Mouse (Mus musculus) large intestine, adult 2 months (tissue): ENCODE data around the gene Ltb. TPM values are rescaled to one million over a fixed set of nuclear protein-coding genes. Genes with fewer than 3 reads are reported as not detected.
"Not testable (repeated sequence)": the region's sequence is repeated elsewhere in the genome, so short reads cannot be mapped to it uniquely, and the experiment has no call there.

Experiments used
- DNase-seq: peaks from one replicate; pipeline ENCODE4 v3.0.0-alpha.2; 2012; ENCODE audit warnings: low read depth, low spot score
- WGBS: fragments of 180-500 bp; shearing (Covaris S2); methylation state at CpG from one replicate; pipeline ENCODE4 v1.1.7; 2018; 5-methylcytosine and 5-hydroxymethylcytosine counted together
- polyA plus RNA-seq: library from polyadenylated mRNA; depleted of rRNA; stranded (reverse); fragments of >200 nt; gene quantifications from 2 replicates; pipeline ENCODE4 v1.2.3, GENCODE M21; 2012

Ltb gene
- polyA plus RNA-seq, 1 experiment, result 35.1 TPM

DNA sequence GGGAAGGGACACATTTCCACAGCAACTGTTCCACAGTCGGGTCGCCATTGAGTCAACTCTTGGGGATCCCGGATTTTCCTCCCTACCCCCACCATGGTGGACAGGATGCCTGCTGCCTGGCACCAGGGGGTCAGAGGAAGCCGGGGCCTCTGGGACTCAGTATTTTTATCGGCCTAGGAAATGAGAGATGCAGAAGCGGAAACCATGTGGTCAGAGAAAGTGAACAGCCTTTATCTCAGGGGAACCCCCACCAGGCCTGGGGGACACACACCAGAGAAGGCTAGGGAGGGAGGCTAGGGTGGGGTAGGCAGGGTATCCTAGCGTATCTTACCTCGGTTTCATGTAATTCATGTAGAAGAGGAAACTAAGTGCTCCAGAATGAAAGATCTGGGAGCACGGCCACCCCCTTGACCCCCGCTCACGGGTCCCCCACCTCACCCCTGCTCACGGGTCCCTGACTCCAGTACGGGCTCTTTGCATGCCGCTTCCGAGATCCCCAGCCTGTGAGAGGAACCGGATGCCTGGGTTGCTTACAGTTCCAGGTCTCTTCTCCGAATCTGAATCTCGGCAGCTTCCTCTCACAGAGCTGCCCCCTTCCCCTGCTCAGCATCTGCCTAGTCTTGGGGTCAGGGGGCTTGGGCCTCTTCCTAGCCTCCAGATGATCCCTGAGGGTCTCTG, 24.4 kb downstream of the Ltb start:
- no peak for DNase-seq
- 83% methylated on average over 18 of the region's 18 CpGs for WGBS

DNA sequence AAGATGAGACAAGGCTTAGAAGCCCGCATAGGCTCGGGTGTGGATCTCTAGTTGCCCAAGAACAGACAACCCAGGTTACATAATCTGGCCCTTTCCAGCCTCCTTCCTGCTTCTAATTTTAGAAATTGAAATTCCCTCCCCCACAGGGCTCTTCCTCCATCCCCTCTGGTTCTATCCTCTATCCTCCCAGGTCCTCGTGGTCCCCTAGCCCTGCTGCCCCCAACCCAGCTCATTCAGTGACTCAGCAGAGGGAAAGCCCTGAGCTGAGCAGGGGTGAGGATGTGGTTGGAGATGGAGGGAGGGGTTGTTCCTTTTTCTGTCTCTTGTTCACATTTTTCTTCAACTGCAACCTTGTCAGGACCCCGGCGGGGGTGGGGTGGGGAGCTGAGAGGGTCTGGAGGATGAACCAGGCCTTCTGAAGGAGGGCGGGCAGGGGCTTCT, 25.4 kb downstream of the Ltb start:
- 65% methylated on average over 6 of the region's 6 CpGs for WGBS
- no peak for DNase-seq

DNA sequence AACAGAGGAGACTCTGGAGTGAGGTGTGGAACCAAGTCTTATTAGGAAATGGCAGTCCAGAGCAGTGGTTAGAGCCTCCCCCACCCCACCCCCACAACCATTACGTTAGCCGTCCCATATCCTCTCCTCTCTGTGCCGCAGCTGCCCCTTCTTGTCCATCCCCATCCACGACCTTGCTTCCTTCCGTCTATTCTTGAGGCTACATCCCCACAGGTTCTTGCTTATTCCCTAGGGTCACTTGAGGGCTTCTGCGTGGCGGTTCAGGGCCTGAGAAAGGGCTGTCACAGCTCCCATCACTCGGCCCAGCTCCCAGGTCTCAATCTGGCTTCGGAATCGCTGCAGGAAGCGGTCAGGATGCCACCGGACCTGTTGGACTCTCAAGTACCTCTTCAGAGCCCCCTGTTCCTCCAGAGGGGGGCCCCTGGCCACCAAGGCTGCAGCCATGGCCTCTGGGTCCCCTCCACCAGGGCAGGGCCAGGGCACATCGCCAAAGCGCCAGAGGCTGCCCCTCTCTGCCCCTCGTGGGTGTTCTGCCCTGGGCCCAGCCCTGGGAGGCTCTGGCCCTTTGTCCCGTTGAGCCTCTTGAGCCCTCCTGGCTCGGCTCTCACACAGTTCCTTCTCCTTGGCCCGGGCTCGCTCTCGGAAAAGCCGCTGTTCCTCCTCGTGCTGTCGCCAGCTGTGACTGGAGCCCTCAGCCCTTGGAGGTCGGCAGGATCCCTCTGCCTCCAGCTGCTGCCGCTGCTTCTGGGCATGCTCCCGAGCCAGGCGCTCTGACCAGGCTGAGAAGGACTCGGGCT, 26.1 kb downstream of the Ltb start, which contains the start of gene Gm16181:
Gene Gm16181 (plus strand): TSS at position 679 of the 797 bp plus-strand sequence.
- DNase-seq, result no peak
- 70% methylated on average over 28 of the region's 28 CpGs for WGBS

DNA sequence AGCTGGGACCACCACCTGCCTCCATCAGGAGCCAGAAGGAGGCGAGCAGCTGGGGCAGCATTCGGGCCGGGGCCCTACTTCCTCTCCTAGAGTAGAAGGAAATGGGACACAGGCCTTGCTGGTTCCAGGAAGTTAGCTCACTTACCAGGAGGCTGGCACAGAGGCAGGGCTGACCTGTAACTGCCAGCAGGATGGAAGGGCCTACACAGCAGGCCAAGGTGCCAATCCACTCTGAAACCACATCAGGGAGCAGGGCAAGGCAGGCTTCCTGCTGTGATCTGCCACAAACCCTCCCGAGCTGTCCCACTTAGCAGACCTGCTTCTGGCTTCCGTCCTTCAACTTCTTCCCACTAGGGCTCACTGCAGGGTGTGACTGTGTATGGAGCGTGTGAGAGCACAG, 28.1 kb downstream of the Ltb start:
- WGBS, result 56% methylated on average over 6 of the region's 6 CpGs
- no peak for DNase-seq

DNA sequence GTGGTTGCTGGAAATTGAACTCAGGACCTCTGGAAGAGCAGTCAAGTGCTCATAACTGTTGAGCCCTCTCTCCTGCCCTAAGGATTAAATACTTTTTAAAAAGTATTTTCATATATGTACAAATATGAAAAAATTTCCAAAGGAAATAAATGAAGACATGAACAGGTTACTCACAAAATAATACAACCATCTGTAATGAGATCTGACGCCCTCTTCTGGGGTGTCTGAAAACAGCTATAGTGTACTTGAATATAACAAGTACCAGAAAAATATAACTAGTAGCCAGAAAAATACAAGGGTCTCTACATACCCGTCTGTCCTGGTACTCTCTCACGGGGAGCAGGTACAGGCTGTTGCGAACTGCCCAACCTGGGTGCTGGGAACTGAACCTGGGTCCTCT, 30.4 kb downstream of the Ltb start:
- 94% methylated on average over 4 of the region's 4 CpGs for WGBS
- DNase-seq, result no peak

DNA sequence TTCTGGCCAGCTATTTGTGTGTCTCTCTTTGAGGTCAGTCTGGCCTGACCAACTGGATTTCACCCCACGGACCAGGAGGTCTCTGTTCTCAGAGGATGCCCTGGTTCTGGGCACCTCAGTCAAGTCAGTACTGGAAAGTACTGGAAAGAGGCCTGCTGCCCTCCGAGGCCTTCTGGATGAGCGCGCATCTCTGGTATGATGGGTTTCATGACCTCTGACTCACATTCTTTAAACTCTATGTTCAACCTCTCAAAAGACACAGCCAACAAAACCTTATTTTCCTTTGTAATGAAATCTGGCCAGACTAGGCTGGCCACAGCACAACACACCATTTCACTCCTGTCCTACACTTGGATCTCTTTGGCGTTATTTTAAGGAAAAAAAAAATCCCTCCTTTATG, 31.2 kb downstream of the Ltb start:
- 85% methylated on average over 5 of the region's 5 CpGs for WGBS
- no peak for DNase-seq

DNA sequence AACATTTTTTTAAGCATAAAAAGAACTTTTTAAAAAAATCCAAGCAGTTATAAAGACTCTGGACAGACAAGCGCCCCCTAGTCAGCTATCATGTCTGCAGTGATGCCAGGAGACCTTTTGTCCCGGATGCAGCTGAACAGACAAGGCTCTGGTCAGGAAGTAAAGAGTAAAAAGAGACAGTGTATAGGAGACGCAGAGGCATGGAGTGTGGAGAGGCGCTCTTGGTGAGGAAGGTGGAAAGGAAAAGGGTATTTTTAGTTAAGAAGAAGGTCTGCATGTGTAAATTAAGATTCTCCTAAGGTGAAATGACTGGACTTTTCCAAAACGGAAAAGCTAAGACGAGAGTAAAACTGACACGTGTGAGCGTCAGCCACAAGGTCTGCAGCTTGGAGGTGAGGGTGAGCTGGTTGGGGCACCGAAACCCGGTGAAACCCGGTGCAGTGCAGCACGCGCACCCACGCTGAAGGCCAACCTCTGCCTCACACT, 32.4 kb downstream of the Ltb start:
- 81% methylated on average over 14 of the region's 14 CpGs for WGBS
- DNase-seq, result no peak

DNA sequence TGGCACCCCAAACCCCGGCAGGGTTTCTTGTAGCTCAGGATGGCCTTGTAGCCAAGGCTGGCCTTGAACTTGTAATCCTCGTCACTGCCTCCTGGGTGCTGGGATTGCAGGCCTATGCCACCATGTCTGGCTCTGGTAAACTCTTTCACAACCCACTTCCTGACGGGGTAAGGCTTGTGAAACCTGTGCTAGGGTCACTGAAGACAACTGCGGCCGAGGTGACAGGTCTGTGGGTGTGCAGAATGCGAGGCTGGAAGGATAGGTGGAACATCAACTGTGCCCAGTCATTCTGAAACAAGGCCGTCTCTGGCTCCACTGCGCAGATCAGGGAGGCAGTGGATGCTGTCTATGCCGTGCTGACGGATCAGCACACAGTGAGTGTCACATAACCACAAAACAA, 36.8 kb downstream of the Ltb start:
- DNase-seq, result no peak
- WGBS, result 86% methylated on average over 10 of the region's 10 CpGs

DNA sequence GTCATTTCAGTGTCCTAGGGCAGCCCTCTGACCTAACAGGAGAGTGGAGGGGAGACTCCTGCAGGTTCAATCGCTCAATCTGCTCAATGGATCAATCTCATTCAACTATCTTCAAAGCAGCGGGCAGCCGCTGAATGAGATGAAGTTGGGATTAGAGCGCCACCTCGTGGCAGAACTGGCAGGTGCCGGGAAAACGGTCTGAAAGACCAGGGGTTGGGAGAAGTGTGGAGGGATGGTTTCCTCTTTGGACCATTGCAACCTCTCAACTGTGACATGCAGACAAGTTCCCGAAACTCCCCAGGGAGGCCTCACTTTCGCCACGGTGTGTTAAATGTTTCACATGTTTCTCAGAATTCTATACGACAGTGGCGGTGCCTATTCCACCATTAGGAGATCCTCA, 37.8 kb downstream of the Ltb start:
- WGBS, result 12% methylated on average over 12 of the region's 12 CpGs
- no peak for DNase-seq

DNA sequence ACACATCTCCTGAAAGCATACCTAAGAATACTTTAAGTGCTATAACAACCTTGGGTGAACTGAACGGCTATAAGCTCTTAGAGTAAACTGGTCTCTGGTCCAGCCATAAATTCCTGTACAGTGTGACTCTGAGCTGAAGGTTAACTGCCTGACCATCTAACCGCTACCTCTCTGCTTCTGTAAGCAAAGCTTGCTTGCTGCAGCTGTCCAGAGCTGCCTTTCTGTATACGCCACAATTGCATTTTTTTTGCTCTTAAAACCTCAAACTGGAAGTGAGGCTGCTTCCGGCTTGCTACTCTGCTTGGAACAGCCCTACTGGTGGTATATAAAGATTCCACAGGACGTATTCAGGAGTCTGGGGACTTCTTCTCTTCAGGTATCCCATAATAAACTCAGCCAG, 38.4 kb downstream of the Ltb start:
- WGBS, result 54% methylated on average over 5 of the region's 5 CpGs
- DNase-seq, result no peak

DNA sequence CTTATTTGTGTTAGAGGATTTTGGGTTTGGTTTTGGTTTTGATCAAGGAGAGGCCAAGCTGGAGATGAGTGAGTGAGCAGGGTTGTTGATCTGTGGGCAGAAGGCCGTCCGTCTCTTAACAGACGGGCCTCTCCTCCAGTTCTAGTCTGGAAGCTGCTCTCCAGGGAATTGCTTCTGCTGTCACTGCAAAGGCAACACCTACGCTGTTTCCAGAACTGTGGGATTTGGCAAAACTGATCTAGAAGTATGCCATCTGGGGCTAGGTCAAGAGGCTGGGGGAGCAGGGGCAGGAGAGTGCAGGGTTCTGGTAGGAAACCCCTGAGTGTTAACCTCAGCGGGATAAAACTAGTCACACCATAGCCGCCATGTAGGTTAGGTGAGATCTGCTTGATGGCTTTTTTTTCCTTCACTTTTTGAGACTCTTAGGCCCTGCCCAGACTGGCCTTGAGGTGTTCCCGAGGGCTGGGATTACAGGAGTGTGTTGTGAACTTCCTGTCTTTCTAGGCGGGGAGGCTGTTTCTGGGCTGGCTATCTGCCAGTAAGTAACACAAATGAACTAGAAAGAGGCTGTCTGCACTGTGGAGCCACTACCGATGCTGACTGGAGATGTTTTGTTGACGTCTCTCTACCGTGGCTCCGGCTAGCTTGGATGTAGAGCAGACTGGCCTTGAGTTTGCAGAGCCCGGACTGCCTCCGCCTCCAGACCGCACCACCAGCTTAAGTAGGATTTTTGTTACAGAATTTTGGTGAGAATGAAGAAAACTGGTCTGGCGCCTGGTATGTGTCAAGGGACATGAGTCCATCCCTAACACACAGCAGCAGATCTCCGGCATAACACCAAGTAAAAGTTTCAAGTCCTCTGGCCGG, 39.1 kb downstream of the Ltb start, which contains the start of gene Atp6v1g2:
Gene Atp6v1g2 (plus strand): TSS at position 547 of the 867 bp plus-strand sequence.
- DNase-seq, result no peak
- WGBS, result 15% methylated on average over 18 of the region's 18 CpGs

DNA sequence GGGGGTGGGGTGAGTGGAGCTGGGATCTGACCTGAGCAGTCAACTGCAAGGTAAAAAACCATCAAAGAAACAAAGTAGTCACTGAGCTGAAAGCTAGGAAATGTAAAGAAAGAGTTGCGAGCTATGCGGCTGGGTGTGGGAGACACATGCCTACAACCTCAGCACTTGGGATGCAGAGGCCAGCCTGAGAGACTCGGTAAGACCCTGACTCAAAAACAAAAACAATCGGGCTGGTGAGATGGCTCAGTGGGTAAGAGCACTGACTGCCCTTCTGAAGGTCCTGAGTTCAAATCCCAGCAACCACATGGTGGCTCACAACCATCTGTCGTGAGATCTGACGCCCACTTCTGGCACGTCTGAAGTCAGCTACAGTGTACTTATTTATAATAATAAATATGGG, 39.9 kb downstream of the Ltb start:
- WGBS, result 38% methylated on average over 7 of the region's 7 CpGs
- not testable (repeated sequence) for DNase-seq

DNA sequence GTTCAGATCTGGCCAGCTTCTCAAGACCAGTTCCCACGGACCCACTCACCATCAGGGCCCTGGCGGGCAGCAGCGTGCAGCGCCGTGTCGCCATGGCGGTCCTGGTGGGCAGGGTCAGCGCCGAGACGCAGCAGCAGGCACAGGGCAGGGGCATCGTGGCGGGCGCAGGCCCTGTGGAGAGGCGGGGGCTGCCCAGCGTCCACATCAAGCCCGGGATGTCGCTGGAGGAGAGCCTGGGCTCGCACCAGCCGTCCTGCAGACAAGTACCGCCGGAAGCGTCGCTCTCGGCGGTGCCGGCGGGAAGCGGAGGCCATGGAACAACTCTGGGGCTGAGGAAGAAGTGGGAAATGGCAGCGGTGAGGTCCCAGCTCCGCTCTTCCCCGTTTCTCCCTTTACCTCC, 40.7 kb downstream of the Ltb start:
- 2% methylated on average over 31 of the region's 31 CpGs for WGBS
- DNase-seq, result no peak

DNA sequence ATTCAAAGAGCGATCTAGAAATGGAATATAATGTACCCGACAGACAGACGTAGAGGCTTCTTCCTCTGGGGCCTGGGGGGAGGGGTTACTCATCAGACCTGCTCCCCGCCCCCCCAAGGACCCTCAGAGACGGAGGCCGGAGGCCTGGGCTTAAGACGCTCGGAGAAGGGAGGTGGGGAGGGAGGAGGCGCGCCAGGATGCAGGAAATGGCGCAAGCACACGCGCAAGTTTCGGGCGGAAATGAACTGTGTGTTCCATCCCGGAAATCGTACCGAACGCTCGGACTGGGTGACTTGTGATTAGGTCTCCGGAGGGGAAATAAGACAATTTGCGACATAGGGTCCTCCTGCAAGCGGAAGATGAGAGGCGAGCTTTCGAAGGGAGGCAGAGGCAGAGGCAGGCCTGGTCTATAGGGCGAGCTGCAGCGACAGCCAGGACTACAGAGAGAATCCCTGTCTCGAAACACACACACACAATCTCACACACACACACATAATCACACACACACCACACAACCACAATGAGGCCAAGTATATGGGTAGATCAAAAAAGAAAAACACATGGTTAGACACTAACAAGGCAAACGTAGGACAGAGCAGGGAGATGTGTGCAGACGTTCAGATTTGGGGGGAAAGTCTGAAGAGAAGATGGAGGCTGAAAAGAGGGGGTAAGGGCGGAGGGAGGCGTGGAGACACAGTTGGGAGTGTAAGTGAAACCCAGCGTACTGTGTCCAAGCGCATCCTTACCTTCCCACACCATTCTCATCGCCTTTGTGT, 41.6 kb downstream of the Ltb start, which contains the start of gene Nfkbil1:
Gene Nfkbil1 (minus strand): TSS at position 179 of the 776 bp plus-strand sequence.
- under 1% methylated on average over 35 of the region's 35 CpGs for WGBS
- peak; percentile 88 for DNase-seq

DNA sequence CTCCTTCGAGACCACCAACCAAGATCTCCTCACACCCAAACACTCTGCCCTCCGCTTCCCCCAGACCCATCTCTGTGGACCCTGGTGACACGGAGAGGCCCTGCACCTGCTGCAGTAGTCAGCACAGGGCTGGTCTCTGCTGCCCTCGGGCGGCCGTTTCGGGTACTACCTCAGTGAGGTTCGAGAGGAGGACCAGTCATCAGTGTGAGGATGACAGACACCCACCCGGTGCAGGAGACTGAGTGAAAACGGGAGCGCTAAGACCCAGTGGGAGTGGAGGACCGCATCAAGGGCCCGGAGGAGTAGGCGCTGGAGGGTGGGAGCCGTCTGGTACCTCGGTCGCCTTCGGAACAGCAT, 42.1 kb downstream of the Ltb start:
- peak; percentile 76 for DNase-seq

DNA sequence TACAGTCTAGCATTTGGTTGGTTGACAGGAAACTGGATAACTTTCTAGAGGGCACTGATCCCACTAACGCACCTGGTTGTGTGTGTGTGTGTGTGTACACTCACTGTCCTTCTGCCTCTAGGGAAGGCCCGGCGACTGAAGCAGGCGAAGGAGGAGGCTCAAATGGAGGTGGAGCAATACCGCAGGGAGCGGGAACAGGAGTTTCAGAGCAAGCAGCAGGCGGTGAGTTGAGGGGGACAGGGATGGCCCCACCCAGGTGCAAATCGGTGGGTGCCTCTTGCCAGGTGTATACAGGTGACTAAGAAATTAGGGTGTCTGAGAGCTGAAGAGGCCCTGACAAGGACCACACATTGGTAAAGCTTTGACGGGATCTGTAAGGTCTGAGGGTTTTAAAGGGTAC, 42.8 kb downstream of the Ltb start:
- WGBS, result 86% methylated on average over 9 of the region's 9 CpGs

More for the DNA sequence above, 42.1 kb downstream of the Ltb start:
- WGBS, result 2% methylated on average over 18 of the region's 18 CpGs

DNA sequence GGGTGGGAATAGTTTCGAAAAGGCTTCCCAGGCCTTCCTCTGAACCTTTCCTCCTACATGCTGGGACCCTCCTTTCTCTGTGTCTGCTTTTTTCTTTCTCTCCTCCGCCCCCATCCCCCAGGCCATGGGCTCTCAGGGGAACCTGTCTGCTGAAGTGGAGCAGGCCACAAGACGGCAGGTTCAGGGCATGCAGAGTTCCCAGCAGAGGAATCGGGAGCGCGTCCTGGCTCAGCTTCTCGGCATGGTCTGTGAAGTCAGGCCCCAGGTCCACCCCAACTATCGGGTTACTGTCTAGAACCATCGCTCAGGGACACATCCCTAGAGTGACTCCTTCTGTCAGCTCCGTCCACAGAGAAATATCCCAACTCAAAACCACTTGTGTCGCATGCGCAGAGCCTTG, 43.3 kb downstream of the Ltb start:
- 95% methylated on average over 12 of the region's 12 CpGs for WGBS
- no peak for DNase-seq

More for the DNA sequence above, 42.8 kb downstream of the Ltb start:
- DNase-seq, result no peak

DNA sequence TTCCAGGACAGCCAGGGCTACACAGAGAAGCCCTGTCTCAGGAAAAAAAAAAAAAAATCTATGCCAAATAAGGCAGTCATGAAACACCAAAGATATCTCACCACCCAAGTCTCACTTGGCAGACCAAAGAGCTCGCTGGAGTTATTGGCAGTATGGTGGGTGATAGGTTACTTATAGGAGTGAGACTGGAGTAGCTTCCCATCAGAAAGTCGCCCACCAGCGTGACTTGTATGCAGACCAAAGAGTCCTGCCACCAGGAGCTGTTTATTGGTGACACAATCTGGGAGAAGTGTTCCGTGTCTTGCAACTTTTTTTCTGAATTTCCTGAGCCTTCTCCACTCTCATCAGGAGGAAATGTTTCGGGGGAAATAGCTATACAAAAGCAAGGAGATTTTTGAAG, 45.5 kb downstream of the Ltb start:
- no peak for DNase-seq
- 77% methylated on average over 5 of the region's 5 CpGs for WGBS
